Mouse (Mus musculus) pancreas, adult 10 weeks (tissue): ENCODE measurements around the gene Mtmr1. TPM values are rescaled to one million over a fixed set of nuclear protein-coding genes. Genes with fewer than 3 reads are reported as not detected.

Source experiments
- polyA plus RNA-seq: library from polyadenylated mRNA; stranded (reverse); fragments of 350-450 nt; fragmentation: Illumina TruSeq; extraction: RNeasy Lipid Tissue Mini Kit (QIAGEN cat#74804); gene quantifications from one replicate; pipeline ENCODE4 v1.2.3, GENCODE M21; 2015; ENCODE audit warnings: low read depth, low replicate concordance; ENCODE audit not compliant: insufficient read depth

Mtmr1 gene
- polyA plus RNA-seq = 4.1 TPM

GRCm38 (mm10) chrX:71364554-71364991, at the start of gene Mtmr1:
Gene Mtmr1 (plus strand): TSS chrX:71364760.

Other genes starting within 250 kb of the Mtmr1 start
- gene Mtm1, start 154.0 kb upstream of the Mtmr1 start, polyA plus RNA-seq = 2.0 TPM
- 6.6 TPM for gene Cd99l2, start 128.1 kb downstream of the Mtmr1 start, polyA plus RNA-seq
- gene Hmgb3, start 191.2 kb downstream of the Mtmr1 start, polyA plus RNA-seq = 4.2 TPM